Mouse (Mus musculus): Measurements from ENCODE around the gene Hmgcl. TPM values are rescaled to one million over a fixed set of nuclear protein-coding genes. Genes with fewer than 3 reads are reported as not detected.
"Not testable (repeated sequence)": the region's sequence is repeated elsewhere in the genome, so short reads cannot be mapped to it uniquely, and the experiment has no call there.

Hmgcl gene
- polyA plus RNA-seq, 1 experiment from 2014 or later, result 71.0 TPM

- no peak overlapping the region for H3K4me3 ChIP-seq (ENCODE audit: low read depth, low read length)
- 71% methylated on average over 5 of the region's 5 CpGs for WGBS
Observed at GRCm38 (mm10) chr4:135931832-135932231, 14.4 kb upstream of the Hmgcl start.

DNA sequence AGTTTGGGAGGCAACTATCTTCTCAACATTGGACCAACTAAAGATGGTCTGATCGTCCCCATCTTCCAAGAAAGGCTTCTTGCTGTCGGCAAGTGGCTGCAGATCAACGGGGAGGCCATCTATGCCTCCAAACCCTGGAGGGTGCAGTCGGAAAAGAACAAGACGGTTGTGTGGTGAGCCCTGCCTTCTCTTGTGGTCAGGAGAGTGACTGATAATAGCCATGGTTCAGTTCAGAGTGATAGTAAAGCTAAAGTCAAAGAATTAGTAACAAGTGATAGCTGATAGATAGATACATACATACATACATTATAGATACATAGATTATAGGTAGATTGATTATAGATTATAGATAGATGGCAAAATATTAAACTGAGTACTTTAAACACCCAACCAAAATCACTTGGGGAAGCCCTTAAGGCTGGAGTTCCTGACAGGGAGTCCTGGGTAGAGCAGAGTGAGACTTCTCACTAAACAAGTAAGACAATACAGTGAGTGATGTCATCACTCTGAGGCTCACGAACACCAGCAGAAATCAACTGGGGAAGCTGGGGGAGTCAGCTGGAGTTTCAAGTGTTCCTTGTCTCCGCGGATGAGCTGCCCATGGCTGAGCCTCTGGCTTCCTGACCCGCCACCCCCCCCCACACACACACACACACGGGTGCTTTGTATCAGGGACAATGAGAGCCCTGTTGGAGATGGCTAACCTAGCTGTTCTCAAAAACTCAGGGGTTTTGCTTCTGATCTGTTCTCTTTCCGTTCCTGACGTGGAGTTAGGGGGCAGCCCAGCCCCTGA, 11.3 kb upstream of the Hmgcl start:
- peaks cover 63% of the 10 kb centered on the region for H3K36me3 ChIP-seq (ENCODE audit: control insufficient read depth, insufficient read depth, low read length)
- H3K4me1 ChIP-seq (ENCODE audit: control insufficient read depth, insufficient read depth, low read length), result no peaks in the 10 kb centered on the region
- no peak overlapping the region for H3K9ac ChIP-seq (ENCODE audit: low read length)
- H3K9me3 ChIP-seq (replicated peaks; ENCODE audit: control insufficient read depth, low read length), result no peaks in the 10 kb centered on the region
- 47% methylated on average over 12 of the region's 12 CpGs for WGBS
- H3K4me2 ChIP-seq (ENCODE audit: low read length), result no peak overlapping the region
- DNase-seq (ENCODE audit: low spot score) (no peak), ATAC-seq (no peak)
- no peak overlapping the region for H3K27ac ChIP-seq (ENCODE audit: low read depth, low read length)
- H3K4me3 ChIP-seq (ENCODE audit: low read depth, low read length), result no peak overlapping the region
- H3K27me3 ChIP-seq (replicated peaks; ENCODE audit: control insufficient read depth, insufficient read depth, low read length), result no peaks in the 10 kb centered on the region

More at GRCm38 (mm10) chr4:135931832-135932231, 14.4 kb upstream of the Hmgcl start:
- Histone ChIP-seq H3K27ac (ENCODE audit: low read depth, low read length) (no peak overlapping the region), H3K4me1 (ENCODE audit: control insufficient read depth, insufficient read depth, low read length) (no peaks in the 10 kb centered on the region), H3K27me3 (replicated peaks; ENCODE audit: control insufficient read depth, insufficient read depth, low read length) (no peaks in the 10 kb centered on the region), H3K4me2 (ENCODE audit: low read length) (no peak overlapping the region), H3K9ac (ENCODE audit: low read length) (no peak overlapping the region), H3K9me3 (replicated peaks; ENCODE audit: control insufficient read depth, low read length) (no peaks in the 10 kb centered on the region), H3K36me3 (ENCODE audit: control insufficient read depth, insufficient read depth, low read length) (peaks cover 41% of the 10 kb centered on the region)
- DNase-seq (ENCODE audit: low spot score), result peak; percentile 47
- ATAC-seq, result no peak

GRCm38 (mm10) chr4:135935502-135935901, 10.7 kb upstream of the Hmgcl start:
- Histone ChIP-seq H3K4me2 (ENCODE audit: low read length) (no peak overlapping the region), H3K27me3 (replicated peaks; ENCODE audit: control insufficient read depth, insufficient read depth, low read length) (no peaks in the 10 kb centered on the region), H3K27ac (ENCODE audit: low read depth, low read length) (no peak overlapping the region), H3K36me3 (ENCODE audit: control insufficient read depth, insufficient read depth, low read length) (peaks cover 60% of the 10 kb centered on the region), H3K4me3 (ENCODE audit: low read depth, low read length) (no peak overlapping the region), H3K9ac (ENCODE audit: low read length) (no peak overlapping the region), H3K4me1 (ENCODE audit: control insufficient read depth, insufficient read depth, low read length) (no peaks in the 10 kb centered on the region), H3K9me3 (replicated peaks; ENCODE audit: control insufficient read depth, low read length) (no peaks in the 10 kb centered on the region)
- no peak for ATAC-seq
- WGBS, result 72% methylated on average over 5 of the region's 5 CpGs
- DNase-seq (ENCODE audit: low spot score), result no peak

DNA sequence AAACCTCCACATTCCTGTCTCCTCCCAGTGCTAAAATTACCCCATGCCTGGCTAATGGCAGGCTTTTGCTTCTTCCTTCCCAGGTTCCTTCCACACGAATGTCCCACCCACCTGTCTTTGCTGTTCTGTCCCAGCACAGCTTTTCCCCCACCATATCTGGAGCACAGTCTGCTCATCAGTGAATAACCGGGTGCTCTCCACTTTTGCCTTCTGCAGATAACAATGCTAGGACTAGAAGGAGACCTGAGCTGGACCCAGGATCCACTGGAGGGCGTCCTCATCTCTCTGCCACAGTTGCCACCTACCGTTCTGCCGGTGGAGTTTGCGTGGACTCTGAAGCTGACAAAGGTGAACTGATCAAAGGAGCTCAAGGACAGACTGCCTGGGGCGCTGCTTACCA, 7.4 kb upstream of the Hmgcl start:
- Histone ChIP-seq H3K4me1 (ENCODE audit: control insufficient read depth, insufficient read depth, low read length) (no peaks in the 10 kb centered on the region), H3K36me3 (ENCODE audit: control insufficient read depth, insufficient read depth, low read length) (peaks cover 44% of the 10 kb centered on the region), H3K9me3 (replicated peaks; ENCODE audit: control insufficient read depth, low read length) (no peaks in the 10 kb centered on the region), H3K4me3 (ENCODE audit: low read depth, low read length) (no peak overlapping the region), H3K27ac (ENCODE audit: low read depth, low read length) (no peak overlapping the region), H3K27me3 (replicated peaks; ENCODE audit: control insufficient read depth, insufficient read depth, low read length) (no peaks in the 10 kb centered on the region), H3K9ac (ENCODE audit: low read length) (no peak overlapping the region), H3K4me2 (ENCODE audit: low read length) (no peak overlapping the region)
- ATAC-seq (no peak), DNase-seq (ENCODE audit: low spot score) (no peak)
- WGBS, result 89% methylated on average over 7 of the region's 7 CpGs

DNA sequence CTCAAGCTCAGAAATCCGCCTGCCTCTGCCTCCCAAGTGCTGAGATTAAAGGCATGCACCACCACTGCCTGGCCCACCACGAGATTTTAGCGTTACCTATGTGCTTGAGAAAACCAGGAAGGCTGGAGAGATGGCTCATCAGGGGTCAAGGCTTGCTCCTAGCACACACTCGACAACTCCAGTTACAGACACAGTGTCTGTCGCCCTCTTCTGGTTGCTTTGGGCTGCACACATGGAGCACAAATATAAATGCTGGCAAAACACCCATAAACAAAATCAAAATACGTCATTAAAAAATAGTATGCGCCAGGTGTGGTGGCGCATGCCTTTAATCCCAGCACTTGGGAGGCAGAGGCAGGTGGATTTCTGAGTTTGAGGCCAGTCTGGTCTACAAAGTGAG, 5.2 kb upstream of the Hmgcl start:
- H3K27ac ChIP-seq (ENCODE audit: low read depth, low read length); ATAC-seq; H3K27me3 ChIP-seq (replicated peaks; ENCODE audit: control insufficient read depth, insufficient read depth, low read length); H3K9ac ChIP-seq (ENCODE audit: low read length); H3K4me1 ChIP-seq (ENCODE audit: control insufficient read depth, insufficient read depth, low read length); H3K9me3 ChIP-seq (replicated peaks; ENCODE audit: control insufficient read depth, low read length); H3K4me2 ChIP-seq (ENCODE audit: low read length); DNase-seq (ENCODE audit: low spot score); H3K4me3 ChIP-seq (ENCODE audit: low read depth, low read length): not testable (repeated sequence)
- WGBS, result 79% methylated on average over 8 of the region's 8 CpGs
- H3K36me3 ChIP-seq (ENCODE audit: control insufficient read depth, insufficient read depth, low read length), result peaks cover 30% of the 10 kb centered on the region

DNA sequence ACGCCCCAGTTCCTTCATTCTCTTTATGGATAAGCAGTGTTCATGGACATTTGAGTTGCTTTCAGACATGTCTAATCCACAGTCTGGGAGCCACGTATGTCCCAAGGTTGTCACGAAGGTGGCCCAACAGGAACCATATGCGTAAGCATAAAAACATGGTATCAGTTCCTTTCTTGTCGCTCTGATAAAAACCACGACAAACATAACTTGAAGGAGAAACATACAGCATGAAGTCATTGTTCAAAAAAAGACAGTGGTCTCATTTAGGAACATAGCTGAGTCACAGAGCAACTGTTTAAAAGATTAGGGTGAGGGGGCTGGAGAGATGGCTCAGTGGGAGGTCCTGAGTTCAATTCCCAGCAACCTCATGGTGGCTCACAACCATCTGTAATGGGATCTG, 4.1 kb upstream of the Hmgcl start:
- peaks cover 25% of the 10 kb centered on the region; the same call in 1 of the 2 replicates for H3K36me3 ChIP-seq (ENCODE audit: control insufficient read depth, insufficient read depth, low read length)
- H3K4me3 ChIP-seq (ENCODE audit: low read depth, low read length), result no peak overlapping the region
- no peak overlapping the region for H3K27ac ChIP-seq (ENCODE audit: low read depth, low read length)
- H3K4me1 ChIP-seq (ENCODE audit: control insufficient read depth, insufficient read depth, low read length), result peaks cover 4% of the 10 kb centered on the region
- no peaks in the 10 kb centered on the region for H3K27me3 ChIP-seq (replicated peaks; ENCODE audit: control insufficient read depth, insufficient read depth, low read length)
- no peak for DNase-seq (ENCODE audit: low spot score)
- H3K9ac ChIP-seq (ENCODE audit: low read length), result no peak overlapping the region
- 88% methylated on average over 6 of the region's 6 CpGs for WGBS
- H3K9me3 ChIP-seq (replicated peaks; ENCODE audit: control insufficient read depth, low read length), result no peaks in the 10 kb centered on the region
- H3K4me2 ChIP-seq (ENCODE audit: low read length), result no peak overlapping the region
- ATAC-seq, result no peak

- WGBS, result 59% methylated on average over 4 of the region's 4 CpGs
- no peak for DNase-seq (ENCODE audit: low spot score)
- no peaks in the 10 kb centered on the region for H3K27me3 ChIP-seq (replicated peaks; ENCODE audit: control insufficient read depth, insufficient read depth, low read length)
- no peak overlapping the region for H3K9ac ChIP-seq (ENCODE audit: low read length)
- no peak overlapping the region for H3K4me3 ChIP-seq (ENCODE audit: low read depth, low read length)
- no peaks in the 10 kb centered on the region for H3K9me3 ChIP-seq (replicated peaks; ENCODE audit: control insufficient read depth, low read length)
- 0 out of 2 replicates have a peak, but pooled peaks cover 17% of the 10 kb centered on the region for H3K36me3 ChIP-seq (ENCODE audit: control insufficient read depth, insufficient read depth, low read length)
- no peak overlapping the region for H3K27ac ChIP-seq (ENCODE audit: low read depth, low read length)
- peaks cover 4% of the 10 kb centered on the region for H3K4me1 ChIP-seq (ENCODE audit: control insufficient read depth, insufficient read depth, low read length)
- ATAC-seq, result no peak
- H3K4me2 ChIP-seq (ENCODE audit: low read length), result no peak overlapping the region
Observed at GRCm38 (mm10) chr4:135943389-135943788, 2.9 kb upstream of the Hmgcl start.

DNA sequence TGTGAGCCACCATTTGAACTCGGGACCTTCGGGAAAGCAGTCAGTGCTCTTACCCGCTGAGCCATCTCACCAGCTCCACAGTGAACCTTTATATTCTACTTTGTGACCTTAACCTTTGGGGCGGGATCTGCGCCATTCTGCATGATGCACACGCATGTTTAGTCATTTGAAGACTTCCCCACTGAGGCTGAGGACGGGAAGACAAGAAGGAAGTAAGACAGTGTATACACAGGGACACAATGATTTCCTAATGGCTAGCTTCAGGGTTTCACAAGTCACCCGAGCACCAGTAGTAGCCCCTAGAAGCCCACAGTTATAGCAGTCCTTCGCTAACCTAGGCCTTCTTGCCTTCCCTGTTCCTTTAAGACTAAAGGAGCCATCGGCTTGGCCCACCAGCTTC, 542 bp upstream of the Hmgcl start:
- H3K36me3 ChIP-seq (ENCODE audit: control insufficient read depth, insufficient read depth, low read length), result 0 out of 2 replicates have a peak, but pooled peaks cover 4% of the 10 kb centered on the region
- WGBS, result 76% methylated on average over 10 of the region's 10 CpGs
- no peaks in the 10 kb centered on the region for H3K27me3 ChIP-seq (replicated peaks; ENCODE audit: control insufficient read depth, insufficient read depth, low read length)
- H3K4me1 ChIP-seq (ENCODE audit: control insufficient read depth, insufficient read depth, low read length), result peaks cover 4% of the 10 kb centered on the region
- H3K9ac ChIP-seq (ENCODE audit: low read length), result peak overlapping the region; percentile 83; the same call in 1 of the 2 replicates
- H3K4me2 ChIP-seq (ENCODE audit: low read length), result peak overlapping the region; percentile 84
- H3K4me3 ChIP-seq (ENCODE audit: low read depth, low read length), result peak overlapping the region; percentile 75
- ATAC-seq (no peak), DNase-seq (ENCODE audit: low spot score) (no peak)
- H3K9me3 ChIP-seq (replicated peaks; ENCODE audit: control insufficient read depth, low read length), result no peaks in the 10 kb centered on the region
- 0 out of 2 replicates have a peak overlapping the region, but pooled peaks have one; percentile 23 for H3K27ac ChIP-seq (ENCODE audit: low read depth, low read length)

DNA sequence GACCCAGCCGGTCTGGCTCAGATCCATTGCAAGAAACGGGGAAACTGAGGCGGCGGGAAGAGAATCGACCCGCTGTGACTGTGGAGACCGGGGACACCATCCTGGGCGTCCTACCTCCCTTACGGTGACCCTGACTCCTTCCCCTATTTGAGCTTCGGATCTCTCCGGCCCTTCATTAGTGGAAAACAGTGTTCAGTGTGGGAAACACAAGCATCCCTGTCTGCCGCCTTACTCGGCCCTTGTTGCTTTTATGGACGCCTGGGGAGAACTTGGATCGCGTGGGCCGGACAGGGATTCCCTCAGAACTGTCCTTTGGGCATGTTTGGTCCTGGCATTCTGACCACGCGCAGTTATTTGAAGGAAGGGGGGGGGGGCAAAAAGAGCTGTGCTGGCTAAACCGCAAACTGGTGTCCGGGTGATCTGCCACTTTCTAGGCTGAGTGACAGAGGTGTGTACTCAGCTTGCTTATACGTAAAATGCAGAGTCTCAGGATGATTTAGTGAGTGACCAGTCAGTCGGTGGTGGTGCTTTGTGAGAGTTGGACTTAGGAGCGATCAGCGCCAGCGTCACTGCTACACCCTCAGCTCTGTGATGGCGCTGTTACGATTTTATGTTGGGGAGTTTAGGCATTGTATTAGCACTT, 532 bp downstream of the Hmgcl start:
- Histone ChIP-seq H3K4me1 (ENCODE audit: control insufficient read depth, insufficient read depth, low read length) (peaks cover 4% of the 10 kb centered on the region), H3K27me3 (replicated peaks; ENCODE audit: control insufficient read depth, insufficient read depth, low read length) (no peaks in the 10 kb centered on the region), H3K4me3 (ENCODE audit: low read depth, low read length) (peak overlapping the region; percentile 75), H3K9ac (ENCODE audit: low read length) (peak overlapping the region; percentile 83), H3K36me3 (ENCODE audit: control insufficient read depth, insufficient read depth, low read length) (peaks cover 6% of the 10 kb centered on the region), H3K27ac (ENCODE audit: low read depth, low read length) (no peak overlapping the region), H3K4me2 (ENCODE audit: low read length) (peak overlapping the region; percentile 84), H3K9me3 (replicated peaks; ENCODE audit: control insufficient read depth, low read length) (no peaks in the 10 kb centered on the region)
- 3% methylated on average over 28 of the region's 28 CpGs for WGBS
- ATAC-seq (peak; percentile 54; the same call in 1 of the 2 replicates), DNase-seq (ENCODE audit: low spot score) (peak; percentile 33)
